In genomic region chr2:150357136-150357535, GRCm38 (mm10) we compare ENCODE assay signal across 7 mouse cellular contexts. TPM values are rescaled to one million over a fixed set of nuclear protein-coding genes. Genes with fewer than 3 reads are reported as not detected.
"Had no signal": no experiment of that assay in that cellular context is flagged by ENCODE, and none has a peak within 500 bp of the region (broad histone marks: within the 10 kb centered on the region; RNA-seq: fewer than 3 reads in every experiment).

No protein-coding gene starts in this region.

RNA-seq across cellular contexts. Expression of gene 3300002I08Rik, which starts 5.4 kb away (rescaled TPM):
- polyA plus RNA-seq: erythroblast, embryonic 14.5 days had no signal

RNA-seq across cellular contexts. Expression of gene Gm10130, which starts 33.6 kb away (rescaled TPM):
- polyA plus RNA-seq: cortical plate, adult 2 months; erythroblast, embryonic 14.5 days; forebrain, embryonic 12.5 days; forebrain, embryonic 14.5 days; frontal cortex, adult 2 months; gonadal fat pad, adult 2 months; heart, adult 2 months had no signal
